Mouse (Mus musculus): Measurements from ENCODE around the gene Cdt1.
"Not testable (repeated sequence)": the region's sequence is repeated elsewhere in the genome, so short reads cannot be mapped to it uniquely, and the experiment has no call there.

Gene Cdt1

GRCm38 (mm10) chr8:122550234-122550994 lies 17.4 kb upstream of the Cdt1 start:
- peak; percentile 79 for DNase-seq (ENCODE audit: low read depth)

GRCm38 (mm10) chr8:122550995-122551264 lies 16.9 kb upstream of the Cdt1 start:
- DNase-seq (ENCODE audit: low read depth): no peak

GRCm38 (mm10) chr8:122551265-122552051 lies 16.4 kb upstream of the Cdt1 start, which contains the start of gene Piezo1:
Gene Piezo1, minus strand, starts transcription at chr8:122551329.
- DNase-seq (ENCODE audit: low read depth): peak; percentile 97

GRCm38 (mm10) chr8:122554786-122555185 lies 13.0 kb upstream of the Cdt1 start:
- no peak for DNase-seq (ENCODE audit: low read depth)

GRCm38 (mm10) chr8:122556030-122557009 lies 11.5 kb upstream of the Cdt1 start:
- peak; percentile 90 for DNase-seq (ENCODE audit: low read depth)

GRCm38 (mm10) chr8:122557248-122558038 lies 10.4 kb upstream of the Cdt1 start:
- DNase-seq (ENCODE audit: low read depth): peak; percentile 68

GRCm38 (mm10) chr8:122558671-122559349 lies 9.0 kb upstream of the Cdt1 start:
- DNase-seq (ENCODE audit: low read depth): no peak

GRCm38 (mm10) chr8:122561199-122561598 lies 6.6 kb upstream of the Cdt1 start:
- peak; percentile 84 for DNase-seq (ENCODE audit: low read depth)

GRCm38 (mm10) chr8:122564363-122565352 lies 3.2 kb upstream of the Cdt1 start:
- DNase-seq (ENCODE audit: low read depth): peak; percentile 55

- no peak for DNase-seq (ENCODE audit: low read depth)
Measured at GRCm38 (mm10) chr8:122566766-122567165, 1.0 kb upstream of the Cdt1 start.

GRCm38 (mm10) chr8:122568109-122568504 lies 292 bp downstream of the Cdt1 start:
- DNase-seq (ENCODE audit: low read depth): peak; percentile 84

GRCm38 (mm10) chr8:122568881-122569309 lies 1.1 kb downstream of the Cdt1 start:
- DNase-seq (ENCODE audit: low read depth): peak; percentile 58

- peak; percentile 32 for DNase-seq (ENCODE audit: low read depth)
Measured at GRCm38 (mm10) chr8:122569329-122569728, 1.5 kb downstream of the Cdt1 start.

GRCm38 (mm10) chr8:122569996-122570395 lies 2.2 kb downstream of the Cdt1 start:
- DNase-seq (ENCODE audit: low read depth): no peak

GRCm38 (mm10) chr8:122571153-122571552 lies 3.3 kb downstream of the Cdt1 start:
- DNase-seq (ENCODE audit: low read depth): no peak

- no peak for DNase-seq (ENCODE audit: low read depth)
Measured at GRCm38 (mm10) chr8:122571750-122572267, 4.0 kb downstream of the Cdt1 start.

- DNase-seq (ENCODE audit: low read depth): no peak
Measured at GRCm38 (mm10) chr8:122572751-122573150, 4.9 kb downstream of the Cdt1 start.

GRCm38 (mm10) chr8:122573176-122573575 lies 5.4 kb downstream of the Cdt1 start:
- DNase-seq (ENCODE audit: low read depth): not testable (repeated sequence)

- DNase-seq (ENCODE audit: low read depth): no peak
Measured at GRCm38 (mm10) chr8:122573577-122573976, 5.8 kb downstream of the Cdt1 start.
